In the genomic region with DNA sequence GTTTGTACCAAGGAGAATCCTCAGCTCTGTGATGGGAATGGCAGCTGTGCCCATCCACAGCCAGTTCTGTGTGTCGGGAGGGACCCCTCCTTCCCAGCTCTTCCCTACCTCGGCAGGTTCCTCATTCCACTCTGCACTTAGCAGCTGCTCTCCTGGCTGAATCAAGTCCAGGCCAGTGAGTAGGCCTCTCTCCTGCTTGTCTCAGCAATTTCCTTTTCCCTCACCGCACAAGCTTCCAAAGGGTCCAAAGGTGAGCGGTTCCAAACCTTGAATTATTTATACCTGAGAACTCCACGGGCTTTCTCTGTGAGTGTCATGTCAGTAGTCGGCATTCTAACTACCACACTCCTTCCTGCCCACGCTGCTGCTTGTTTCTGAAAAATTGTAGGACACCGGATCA, we compare ENCODE assay signal across 28 mouse cellular contexts.
DNase-seq lines count a peak whose midpoint lies in the region; ATAC-seq and TF ChIP-seq lines count a peak whose summit lies in the region.
"Had no signal": no experiment of that assay in that cellular context is flagged by ENCODE, and none has a peak within 500 bp of the region (broad histone marks: within the 10 kb centered on the region; RNA-seq: fewer than 3 reads in every experiment).

No protein-coding gene starts in this region.

- WGBS in hindbrain, embryonic 10.5 days: 78% methylated on average over 8 of the region's 8 CpGs
- WGBS in hindbrain, embryonic 12.5 days: 73% methylated on average over 8 of the region's 8 CpGs
- 53% methylated on average over 8 of the region's 8 CpGs for WGBS in kidney, adult 2 months
- 76% methylated on average over 8 of the region's 8 CpGs for WGBS in kidney, embryonic 15.5 days

- no peak for TF ChIP-seq CTCF in kidney, adult 2 months (conservative IDR thresholded peaks at IDR 0.05; ENCODE audit: insufficient read depth, insufficient read length, low read depth, low read length)

- no peaks in the 10 kb centered on the region for H3K36me3 ChIP-seq in hindbrain, embryonic 10.5 days
- no peaks in the 10 kb centered on the region for H3K36me3 ChIP-seq in hindbrain, embryonic 12.5 days
- H3K36me3 ChIP-seq in kidney, adult 2 months (ENCODE audit: control insufficient read depth, insufficient read depth, low read length): no peaks in the 10 kb centered on the region
- no peaks in the 10 kb centered on the region for H3K36me3 ChIP-seq in kidney, embryonic 15.5 days
- H3K36me3 ChIP-seq: embryonic facial prominence, embryonic 12.5 days; G1E; liver, embryonic 13.5 days; midbrain, embryonic 15.5 days; stomach, embryonic 15.5 days had no signal

- H3K27me3 ChIP-seq in hindbrain, embryonic 10.5 days (ENCODE audit: insufficient read depth, poor library complexity, severe bottlenecking): no peaks in the 10 kb centered on the region
- H3K27me3 ChIP-seq in hindbrain, embryonic 12.5 days: no peaks in the 10 kb centered on the region
- no peaks in the 10 kb centered on the region for H3K27me3 ChIP-seq in kidney, adult 2 months (replicated peaks; ENCODE audit: control insufficient read depth, insufficient read depth, low read length)
- H3K27me3 ChIP-seq in kidney, embryonic 15.5 days: no peaks in the 10 kb centered on the region
- H3K27me3 ChIP-seq: embryonic facial prominence, embryonic 12.5 days; liver, embryonic 13.5 days; midbrain, embryonic 15.5 days; stomach, embryonic 15.5 days had no signal

- H3K27ac ChIP-seq in hindbrain, embryonic 10.5 days: peak overlapping the region; percentile 26; the same call in 1 of the 2 replicates
- H3K27ac ChIP-seq in hindbrain, embryonic 12.5 days: no peak overlapping the region
- peak overlapping the region; percentile 82 for H3K27ac ChIP-seq in kidney, adult 2 months (ENCODE audit: insufficient read depth, low read depth, low read length)
- H3K27ac ChIP-seq in kidney, embryonic 15.5 days: no peak overlapping the region
- H3K27ac ChIP-seq: embryonic facial prominence, embryonic 12.5 days; liver, embryonic 13.5 days; macrophage; midbrain, embryonic 15.5 days; stomach, embryonic 15.5 days had no signal

- no peak overlapping the region for H3K4me2 ChIP-seq in hindbrain, embryonic 12.5 days (replicated peaks)
- H3K4me2 ChIP-seq in kidney, embryonic 15.5 days: no peak overlapping the region
- H3K4me2 ChIP-seq: embryonic facial prominence, embryonic 12.5 days; heart, embryonic 11.5 days; liver, embryonic 13.5 days; midbrain, embryonic 15.5 days; stomach, embryonic 15.5 days had no signal

- peaks cover 3% of the 10 kb centered on the region; the same call in 1 of the 2 replicates for H3K9me3 ChIP-seq in hindbrain, embryonic 10.5 days
- H3K9me3 ChIP-seq in hindbrain, embryonic 12.5 days (replicated peaks): peaks cover 9% of the 10 kb centered on the region; the same call in 1 of the 2 replicates
- no peaks in the 10 kb centered on the region for H3K9me3 ChIP-seq in kidney, embryonic 15.5 days (replicated peaks)
- H3K9me3 ChIP-seq: G1E; liver, embryonic 13.5 days; stomach, embryonic 15.5 days had no signal

- ATAC-seq in hindbrain, embryonic 12.5 days (ENCODE audit: low FRiP score): no peak
- ATAC-seq in kidney, embryonic 15.5 days (replicated peaks; ENCODE audit: low FRiP score): no peak
- ATAC-seq: inflammation-experienced regulatory T-cells, adult 6 months; lung, postnatal 0 days; midbrain, embryonic 15.5 days had no signal

- DNase-seq in hindbrain, embryonic 10.5 days (ENCODE audit: low spot score): no peak
- DNase-seq in kidney, adult 2 months: peak; percentile 85
- peak; percentile 31 for DNase-seq in kidney, postnatal 10 days
- peak; percentile 17 for DNase-seq in retina, embryonic 14.5 days (ENCODE audit: low spot score)
- no peak for DNase-seq in testis, postnatal 14 days (ENCODE audit: low spot score)
- no peak for DNase-seq in cerebellum, adult 18-20 months
- DNase-seq: adrenal gland, adult 8-10 months; cerebellum, adult 9-11 months; embryo, embryonic 11 days; gastrocnemius, postnatal 25 days; heart, adult 18-20 months; heart, postnatal 4 days; layer of hippocampus, postnatal 36 days; left cerebral cortex, postnatal 4 days; liver, embryonic 13.5 days; lung, adult 18-20 months; right cerebral cortex, postnatal 14 days; thymus, postnatal 14 days had no signal

- no peak for TF ChIP-seq POLR2A in kidney, adult 2 months (IDR thresholded peaks at IDR 0.05; ENCODE audit: low read depth, low read length)

- H3K4me3 ChIP-seq in hindbrain, embryonic 10.5 days: no peak overlapping the region
- no peak overlapping the region for H3K4me3 ChIP-seq in hindbrain, embryonic 12.5 days
- H3K4me3 ChIP-seq in kidney, adult 2 months (ENCODE audit: insufficient read depth, low read depth, low read length): no peak overlapping the region
- H3K4me3 ChIP-seq in kidney, embryonic 15.5 days (replicated peaks): no peak overlapping the region
- H3K4me3 ChIP-seq: embryonic facial prominence, embryonic 12.5 days; liver, embryonic 13.5 days; midbrain, embryonic 15.5 days; stomach, embryonic 15.5 days had no signal

- no peak overlapping the region for H3K9ac ChIP-seq in hindbrain, embryonic 12.5 days
- no peak overlapping the region for H3K9ac ChIP-seq in kidney, embryonic 15.5 days
- H3K9ac ChIP-seq: embryonic facial prominence, embryonic 12.5 days; liver, embryonic 13.5 days; midbrain, embryonic 15.5 days; stomach, embryonic 15.5 days had no signal

- peaks cover 16% of the 10 kb centered on the region for H3K4me1 ChIP-seq in hindbrain, embryonic 10.5 days (replicated peaks)
- peaks cover 4% of the 10 kb centered on the region; the same call in 1 of the 2 replicates for H3K4me1 ChIP-seq in hindbrain, embryonic 12.5 days
- H3K4me1 ChIP-seq in kidney, adult 2 months (ENCODE audit: control insufficient read depth, insufficient read depth, low read length): peaks cover 7% of the 10 kb centered on the region; the same call in 1 of the 2 replicates
- no peaks in the 10 kb centered on the region for H3K4me1 ChIP-seq in kidney, embryonic 15.5 days
- H3K4me1 ChIP-seq: embryonic facial prominence, embryonic 12.5 days; liver, embryonic 13.5 days; midbrain, embryonic 15.5 days; stomach, embryonic 15.5 days had no signal

Comparison
In these comparisons a context has a peak if more than half of its experiments do, and no peak if none do; other contexts are left out.
1. H3K27ac ChIP-seq: peak in hindbrain, embryonic 10.5 days (single experiment) and kidney, adult 2 months (single experiment); none in hindbrain, embryonic 12.5 days (single experiment) and kidney, embryonic 15.5 days (single experiment).
2. DNase-seq: peak in kidney, adult 2 months (single experiment), kidney, postnatal 10 days (single experiment) and retina, embryonic 14.5 days (single experiment); none in hindbrain, embryonic 10.5 days (single experiment), testis, postnatal 14 days (single experiment) and cerebellum, adult 18-20 months (0 of 2).